Mouse (Mus musculus): ENCODE measurements around the gene Mphosph10. TPM values are rescaled to one million over a fixed set of nuclear protein-coding genes. Genes with fewer than 3 reads are reported as not detected.

Gene Mphosph10
- polyA plus RNA-seq, 1 experiment: 0.76 TPM

DNA sequence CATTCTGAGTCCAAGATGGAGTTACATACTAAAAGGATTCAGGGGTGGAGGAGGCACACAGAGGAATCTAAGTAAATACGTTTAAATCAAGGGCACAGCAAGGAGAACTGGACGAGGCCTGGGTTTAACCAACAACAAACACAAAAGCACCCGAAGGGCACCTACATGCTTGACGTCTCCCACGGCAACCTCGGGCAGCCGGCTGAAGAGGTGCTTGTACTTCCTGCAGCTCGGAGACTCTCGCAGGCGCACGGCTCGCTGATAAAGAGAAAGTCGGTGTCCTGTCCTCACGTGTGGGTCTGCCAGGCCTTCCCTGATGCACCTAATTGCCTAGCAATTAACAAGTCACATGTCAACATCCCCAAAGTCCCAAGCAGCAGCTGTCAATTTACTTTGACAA is 37.9 kb downstream of the Mphosph10 start:
- Histone ChIP-seq H3K36me3 (ENCODE audit: control insufficient read depth, insufficient read depth, low read length) (peaks cover 15% of the 10 kb centered on the region), H3K4me3 (ENCODE audit: extremely low read depth, insufficient read depth, insufficient read length) (no peak overlapping the region), H3K27me3 (ENCODE audit: control insufficient read depth, insufficient read depth, low read length) (no peaks in the 10 kb centered on the region), H3K27ac (ENCODE audit: insufficient read depth, low read length) (no peak overlapping the region), H3K4me1 (ENCODE audit: control insufficient read depth, insufficient read depth, insufficient read length) (no peaks in the 10 kb centered on the region)
- DNase-seq (ENCODE audit: low read depth in 1 of 2, low spot score in 2 of 2): no peak
- no peak for TF ChIP-seq CTCF (IDR thresholded peaks at IDR 0.05; ENCODE audit: extremely low read depth, insufficient read depth, insufficient read length, insufficient replicate concordance)
- TF ChIP-seq POLR2A (IDR thresholded peaks at IDR 0.05; ENCODE audit: low read depth, low read length): no peak
- 94% methylated on average over 14 of the region's 14 CpGs for WGBS

DNA sequence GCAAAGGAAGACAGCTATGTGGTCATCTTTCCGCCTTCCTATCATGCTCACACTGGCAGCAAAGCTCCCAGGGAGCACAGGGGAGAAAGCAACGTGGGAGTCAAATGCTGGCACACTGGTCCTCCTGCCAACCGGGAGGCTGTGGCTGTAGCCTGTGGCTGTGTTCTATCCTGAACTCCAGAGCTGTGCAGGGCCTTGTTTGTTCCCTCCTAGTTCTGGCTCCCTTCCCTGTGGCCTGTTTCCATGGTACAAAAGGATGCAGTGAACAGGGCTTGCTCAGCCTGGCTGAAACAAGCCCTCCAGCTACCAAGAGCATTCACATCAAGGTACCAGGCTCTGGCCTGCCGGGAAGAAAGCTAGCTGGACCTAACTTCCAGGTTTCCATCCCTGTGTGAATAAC is 41.0 kb downstream of the Mphosph10 start:
- H3K27me3 ChIP-seq (ENCODE audit: control insufficient read depth, insufficient read depth, low read length): no peaks in the 10 kb centered on the region
- no peak for TF ChIP-seq CTCF (IDR thresholded peaks at IDR 0.05; ENCODE audit: extremely low read depth, insufficient read depth, insufficient read length, insufficient replicate concordance)
- TF ChIP-seq POLR2A (IDR thresholded peaks at IDR 0.05; ENCODE audit: low read depth, low read length): no peak
- 89% methylated on average over 4 of the region's 4 CpGs for WGBS
- peaks cover 13% of the 10 kb centered on the region for H3K36me3 ChIP-seq (ENCODE audit: control insufficient read depth, insufficient read depth, low read length)
- H3K27ac ChIP-seq (ENCODE audit: insufficient read depth, low read length): no peak overlapping the region
- no peak overlapping the region for H3K4me3 ChIP-seq (ENCODE audit: extremely low read depth, insufficient read depth, insufficient read length)
- H3K4me1 ChIP-seq (ENCODE audit: control insufficient read depth, insufficient read depth, insufficient read length): no peaks in the 10 kb centered on the region
- no peak for DNase-seq (ENCODE audit: low read depth in 1 of 2, low spot score in 2 of 2)

- no peak for DNase-seq (ENCODE audit: low read depth in 1 of 2, low spot score in 2 of 2)
- WGBS: 88% methylated on average over 15 of the region's 15 CpGs
- H3K4me3 ChIP-seq (ENCODE audit: extremely low read depth, insufficient read depth, insufficient read length): no peak overlapping the region
- no peaks in the 10 kb centered on the region for H3K4me1 ChIP-seq (ENCODE audit: control insufficient read depth, insufficient read depth, insufficient read length)
- no peaks in the 10 kb centered on the region for H3K27me3 ChIP-seq (ENCODE audit: control insufficient read depth, insufficient read depth, low read length)
- peaks cover 11% of the 10 kb centered on the region for H3K36me3 ChIP-seq (ENCODE audit: control insufficient read depth, insufficient read depth, low read length)
- TF ChIP-seq POLR2A (IDR thresholded peaks at IDR 0.05; ENCODE audit: low read depth, low read length): no peak
- no peak for TF ChIP-seq CTCF (IDR thresholded peaks at IDR 0.05; ENCODE audit: extremely low read depth, insufficient read depth, insufficient read length, insufficient replicate concordance)
- no peak overlapping the region for H3K27ac ChIP-seq (ENCODE audit: insufficient read depth, low read length)
Observed at GRCm38 (mm10) chr7:64349147-64349861, 42.8 kb downstream of the Mphosph10 start.

- no peak overlapping the region for H3K27ac ChIP-seq (ENCODE audit: insufficient read depth, low read length)
- no peak for DNase-seq (ENCODE audit: low read depth in 1 of 2, low spot score in 2 of 2)
Observed at GRCm38 (mm10) chr7:64347813-64348212, 44.3 kb downstream of the Mphosph10 start.

GRCm38 (mm10) chr7:64332686-64333085 is 59.4 kb downstream of the Mphosph10 start:
- 77% methylated on average over 1 of the region's 1 CpGs for WGBS
- H3K36me3 ChIP-seq (ENCODE audit: control insufficient read depth, insufficient read depth, low read length): peaks cover 9% of the 10 kb centered on the region
- DNase-seq (ENCODE audit: low read depth in 1 of 2, low spot score in 2 of 2): no peak

More at GRCm38 (mm10) chr7:64347813-64348212, 44.3 kb downstream of the Mphosph10 start:
- Histone ChIP-seq H3K36me3 (ENCODE audit: control insufficient read depth, insufficient read depth, low read length) (peaks cover 11% of the 10 kb centered on the region), H3K27me3 (ENCODE audit: control insufficient read depth, insufficient read depth, low read length) (no peaks in the 10 kb centered on the region), H3K4me1 (ENCODE audit: control insufficient read depth, insufficient read depth, insufficient read length) (no peaks in the 10 kb centered on the region), H3K4me3 (ENCODE audit: extremely low read depth, insufficient read depth, insufficient read length) (no peak overlapping the region)
- TF ChIP-seq CTCF (IDR thresholded peaks at IDR 0.05; ENCODE audit: extremely low read depth, insufficient read depth, insufficient read length, insufficient replicate concordance): no peak
- TF ChIP-seq POLR2A (IDR thresholded peaks at IDR 0.05; ENCODE audit: low read depth, low read length): no peak
- whole genome bisulfite sequencing: 91% methylated on average over 1 of the region's 1 CpGs

DNA sequence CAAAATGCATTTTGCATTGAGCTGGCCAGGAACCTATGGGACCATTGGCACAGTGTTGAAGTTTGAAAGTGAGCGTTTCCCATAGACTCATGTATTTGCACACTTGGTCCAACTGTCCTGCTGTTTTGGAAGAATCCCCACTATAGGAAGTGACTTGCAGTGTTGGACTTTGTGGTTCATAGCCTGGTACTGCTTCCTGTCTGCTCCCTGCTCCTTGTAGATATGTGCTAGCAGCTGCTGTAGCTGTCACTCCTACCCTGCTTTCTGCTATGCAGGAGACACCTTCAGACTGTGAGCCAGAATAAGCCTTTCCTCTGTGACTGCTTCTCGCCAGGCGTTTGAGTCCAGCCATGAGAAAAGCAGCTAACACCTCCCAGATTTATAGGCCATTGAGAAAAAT is 60.8 kb downstream of the Mphosph10 start:
- Histone ChIP-seq H3K27ac (ENCODE audit: insufficient read depth, low read length) (no peak overlapping the region), H3K36me3 (ENCODE audit: control insufficient read depth, insufficient read depth, low read length) (peaks cover 5% of the 10 kb centered on the region; the same call in 1 of the 2 replicates), H3K4me1 (ENCODE audit: control insufficient read depth, insufficient read depth, insufficient read length) (no peaks in the 10 kb centered on the region), H3K27me3 (ENCODE audit: control insufficient read depth, insufficient read depth, low read length) (no peaks in the 10 kb centered on the region), H3K4me3 (ENCODE audit: extremely low read depth, insufficient read depth, insufficient read length) (no peak overlapping the region)
- WGBS: 92% methylated on average over 3 of the region's 3 CpGs
- TF ChIP-seq CTCF (IDR thresholded peaks at IDR 0.05; ENCODE audit: extremely low read depth, insufficient read depth, insufficient read length, insufficient replicate concordance) (no peak), POLR2A (IDR thresholded peaks at IDR 0.05; ENCODE audit: low read depth, low read length) (no peak)
- DNase-seq (ENCODE audit: low read depth in 1 of 2, low spot score in 2 of 2): no peak

More at GRCm38 (mm10) chr7:64332686-64333085, 59.4 kb downstream of the Mphosph10 start:
- no peaks in the 10 kb centered on the region for H3K27me3 ChIP-seq (ENCODE audit: control insufficient read depth, insufficient read depth, low read length)
- no peak overlapping the region for H3K4me3 ChIP-seq (ENCODE audit: extremely low read depth, insufficient read depth, insufficient read length)
- TF ChIP-seq CTCF (IDR thresholded peaks at IDR 0.05; ENCODE audit: extremely low read depth, insufficient read depth, insufficient read length, insufficient replicate concordance) (no peak), POLR2A (IDR thresholded peaks at IDR 0.05; ENCODE audit: low read depth, low read length) (no peak)
- no peaks in the 10 kb centered on the region for H3K4me1 ChIP-seq (ENCODE audit: control insufficient read depth, insufficient read depth, insufficient read length)
- H3K27ac ChIP-seq (ENCODE audit: insufficient read depth, low read length): no peak overlapping the region

DNA sequence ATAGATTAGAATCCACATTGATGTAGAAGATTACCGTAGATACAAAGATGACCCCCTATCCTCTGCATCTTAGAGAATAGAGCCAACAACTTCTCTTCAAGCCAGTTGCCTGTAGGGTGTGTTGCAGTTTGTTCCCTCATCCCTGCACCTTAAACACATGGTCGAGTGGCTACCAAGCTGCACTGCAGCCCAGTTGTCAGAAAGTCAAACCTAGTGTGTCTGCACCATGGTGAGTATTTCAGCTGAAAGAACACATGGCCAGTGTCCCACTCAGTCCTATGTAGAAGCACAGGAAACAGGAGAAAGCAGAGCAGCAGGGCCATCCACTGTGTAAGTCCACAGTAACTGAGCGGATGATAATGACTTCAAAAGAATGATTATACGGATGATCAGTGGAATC is 64.6 kb downstream of the Mphosph10 start:
- H3K4me1 ChIP-seq (ENCODE audit: control insufficient read depth, insufficient read depth, insufficient read length): no peaks in the 10 kb centered on the region
- WGBS: 88% methylated on average over 4 of the region's 4 CpGs
- no peak overlapping the region for H3K27ac ChIP-seq (ENCODE audit: insufficient read depth, low read length)
- no peaks in the 10 kb centered on the region for H3K27me3 ChIP-seq (ENCODE audit: control insufficient read depth, insufficient read depth, low read length)
- no peak for DNase-seq (ENCODE audit: low read depth in 1 of 2, low spot score in 2 of 2)
- no peak overlapping the region for H3K4me3 ChIP-seq (ENCODE audit: extremely low read depth, insufficient read depth, insufficient read length)
- TF ChIP-seq CTCF (IDR thresholded peaks at IDR 0.05; ENCODE audit: extremely low read depth, insufficient read depth, insufficient read length, insufficient replicate concordance) (no peak), POLR2A (IDR thresholded peaks at IDR 0.05; ENCODE audit: low read depth, low read length) (no peak)
- 0 out of 2 replicates have a peak, but pooled peaks cover 2% of the 10 kb centered on the region for H3K36me3 ChIP-seq (ENCODE audit: control insufficient read depth, insufficient read depth, low read length)
